Mouse (Mus musculus): ENCODE measurements at regions not wholly inside any gene's neighbourhood (a gene's known extent, or its start where the extent isn't known, plus 50 kb on each side); places are given as distances from the start of the nearest gene placed in this dataset.
A peak's percentile ranks its signal among the peaks of the same experiment; 100 is the strongest.
"Not testable (repeated sequence)": the region's sequence is repeated elsewhere in the genome, so short reads cannot be mapped to it uniquely, and the experiment has no call there.

DNA sequence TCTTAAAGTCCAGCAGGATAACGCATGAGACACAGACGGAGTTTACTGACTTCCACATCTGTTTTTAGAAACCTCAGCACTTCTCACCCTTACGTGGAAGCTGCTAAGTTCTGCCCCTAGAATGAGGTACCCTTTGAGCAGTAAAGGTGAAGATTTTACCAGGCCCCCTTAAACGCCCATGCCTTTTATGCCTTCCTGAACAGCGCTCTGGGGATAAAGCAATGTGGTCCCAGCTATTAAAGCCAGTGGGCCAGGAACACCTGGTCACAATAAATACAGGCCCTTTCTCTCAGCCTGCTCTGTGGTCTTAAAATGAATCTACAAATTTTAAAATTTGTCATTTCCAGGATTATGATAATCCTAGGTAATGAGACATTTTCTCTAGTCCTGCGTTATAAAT lies 57.9 kb downstream of the Llph start:
- DNase-seq: no peak

DNA sequence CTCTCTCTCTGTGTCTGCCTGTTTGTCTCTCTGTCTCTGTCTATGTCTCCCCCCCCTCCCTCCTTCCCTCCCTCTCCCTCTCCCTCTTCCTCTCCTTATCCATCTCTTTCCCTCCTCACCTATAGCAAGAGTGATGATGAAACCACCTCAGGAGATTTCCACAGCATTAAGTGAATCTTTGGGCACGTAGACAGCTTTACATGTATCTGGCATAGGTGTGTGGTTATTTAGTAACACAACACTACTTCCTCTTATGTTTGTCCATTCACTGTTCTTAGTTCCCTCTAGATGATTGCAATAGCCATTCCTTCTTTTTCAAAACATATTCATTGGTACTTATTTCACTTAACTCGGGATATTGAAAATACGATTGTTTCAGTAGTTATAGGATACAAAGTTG lies 65.0 kb downstream of the Llph start:
- no peak for DNase-seq

DNA sequence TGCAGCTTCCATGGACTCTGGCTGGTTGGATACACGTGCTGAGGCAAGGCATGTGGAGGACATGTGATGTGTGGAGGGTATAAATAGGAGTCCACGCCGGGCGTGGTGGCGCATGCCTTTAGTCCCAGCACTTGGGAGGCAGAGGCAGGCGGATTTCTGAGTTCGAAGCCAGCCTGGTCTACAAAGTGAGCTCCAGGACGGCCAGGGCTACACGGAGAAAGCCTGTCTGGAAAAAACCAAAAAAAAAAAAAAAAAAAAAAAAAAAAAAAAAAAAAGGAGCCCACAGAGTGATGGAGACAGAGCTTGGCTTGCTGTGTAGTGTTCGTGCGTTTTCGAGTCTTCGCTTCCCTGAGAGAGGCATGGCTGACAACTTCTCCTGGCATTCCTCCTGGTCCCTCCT lies 66.5 kb downstream of the Llph start:
- DNase-seq: not testable (repeated sequence)

DNA sequence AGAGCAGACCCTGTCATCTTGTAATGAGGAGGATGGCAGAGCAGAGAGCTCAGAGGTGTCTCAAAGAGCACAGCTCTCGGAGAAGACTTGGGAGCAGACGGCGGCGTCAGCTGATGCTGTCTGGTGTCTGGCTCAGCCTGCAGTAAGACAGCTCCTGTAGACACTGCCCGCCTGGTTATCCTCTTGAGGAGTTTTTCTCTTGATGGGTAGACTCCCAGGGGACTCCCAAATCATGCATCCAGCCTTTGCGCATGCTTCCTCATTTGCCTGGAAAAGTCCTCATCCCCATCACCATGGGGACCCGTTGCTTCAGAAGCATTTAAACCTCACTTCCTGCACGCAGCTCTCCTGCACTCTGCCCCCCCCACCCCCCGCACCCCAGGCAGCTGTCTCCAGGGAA lies 67.6 kb downstream of the Llph start:
- no peak for DNase-seq

DNA sequence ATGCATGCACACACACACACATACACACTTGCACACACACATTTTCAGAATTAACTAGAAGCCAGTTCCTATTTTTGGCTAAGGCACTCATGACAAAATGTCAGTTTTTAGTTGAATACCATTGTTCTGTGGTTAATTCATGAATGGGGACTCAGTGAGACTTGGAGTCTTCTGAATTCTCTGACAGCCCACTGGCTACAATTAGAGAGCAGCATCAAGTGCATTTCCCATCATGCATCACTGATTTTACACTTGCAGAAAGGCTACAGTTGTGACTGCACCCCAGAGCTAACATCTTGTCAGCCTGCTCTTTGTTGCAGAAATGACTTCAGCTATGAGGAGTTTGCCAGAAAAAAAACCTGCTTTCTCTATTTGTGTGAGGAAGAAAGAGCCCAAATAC lies 70.4 kb downstream of the Llph start:
- no peak for DNase-seq

DNA sequence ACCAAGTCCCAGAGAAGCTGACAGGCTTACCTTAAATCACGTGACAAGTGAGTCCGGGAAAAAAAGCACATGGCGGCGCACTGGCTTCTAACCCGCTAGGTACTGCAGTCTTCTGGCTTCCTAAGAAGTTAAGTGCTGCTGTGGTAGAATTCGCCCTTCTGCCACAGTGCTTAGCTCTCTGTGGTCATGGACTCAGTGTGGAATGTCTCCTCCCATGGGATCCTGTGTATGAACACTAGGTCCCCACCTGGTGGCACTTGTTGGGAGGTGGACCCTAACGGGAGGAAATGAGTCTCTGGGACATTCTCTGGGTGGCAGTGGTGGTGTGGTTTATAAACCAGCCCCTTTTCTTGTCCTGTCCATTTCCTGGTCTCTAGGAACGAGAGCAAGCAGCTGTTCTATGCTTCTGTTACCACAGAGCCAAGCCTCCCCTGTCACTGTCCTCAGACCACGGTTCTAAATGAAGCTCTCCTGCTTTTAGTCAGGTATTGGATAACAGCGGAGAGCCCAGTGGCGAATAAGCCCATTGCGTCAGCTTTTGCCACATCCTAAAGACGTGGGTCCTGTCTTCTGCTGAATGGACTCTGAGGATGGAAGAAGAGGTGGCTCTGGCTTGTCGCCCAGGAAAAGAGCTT lies 71.5 kb downstream of the Llph start:
- DNase-seq: peak; percentile 16

DNA sequence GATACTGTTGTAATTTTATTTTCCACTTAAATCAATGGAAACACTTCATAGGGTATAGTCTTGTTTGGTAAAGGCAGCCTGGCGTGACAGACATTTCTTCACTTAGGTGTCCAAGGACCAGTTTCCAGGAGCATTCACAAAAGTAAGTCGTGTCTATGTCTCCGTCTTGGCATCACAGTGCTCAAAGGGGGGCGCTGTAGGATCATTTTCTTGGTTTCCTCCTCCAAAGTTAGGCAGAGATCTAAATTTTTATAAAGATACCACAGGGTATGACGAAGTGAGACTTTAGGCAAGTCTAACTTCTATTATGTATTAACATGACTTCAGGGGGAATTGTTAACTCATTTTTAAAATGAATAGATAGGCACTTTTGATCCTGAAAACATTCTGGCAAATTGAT lies 79.1 kb downstream of the Llph start:
- DNase-seq: peak; percentile 73

DNA sequence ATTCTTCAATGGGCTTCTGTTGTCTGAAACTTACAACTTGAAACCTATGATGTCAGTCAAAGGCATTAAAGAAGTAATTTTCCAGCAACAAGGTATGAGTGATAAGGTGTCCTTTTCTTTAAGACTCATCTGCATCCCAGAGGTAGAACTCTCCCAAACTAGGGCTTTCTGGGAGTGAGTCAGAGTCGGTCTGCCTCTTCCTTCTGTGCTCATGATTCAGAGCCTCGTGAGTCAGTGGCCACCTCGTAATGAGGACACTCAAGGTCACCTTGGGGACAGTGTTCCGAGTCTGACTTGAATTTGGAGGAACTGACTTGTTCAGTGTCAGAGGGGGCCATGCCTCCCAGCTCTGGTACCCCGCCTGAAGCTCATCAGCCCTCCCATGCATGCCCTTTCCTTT lies 81.8 kb downstream of the Llph start:
- no peak for DNase-seq
